Mouse (Mus musculus) heart, embryonic 16.5 days (tissue): ENCODE results near the gene Nxph1. TPM values are rescaled to one million over a fixed set of nuclear protein-coding genes. Genes with fewer than 3 reads are reported as not detected.

Experiments used
- ATAC-seq: fragments of 200-750 bp; cut with Nextera tagmentation; replicated peaks from 2 replicates; pipeline ENCODE4 v1.8.0; 2017; ENCODE audit warnings: moderate number of reproducible peaks; ENCODE audit not compliant: insufficient read depth, low FRiP score; ENCODE audit errors: extremely low read depth
- H3K27ac ChIP-seq: fragments of 300-500 bp; sonication (generic); 2 replicates; pipeline ENCODE4 v1.5.1; 2014; ENCODE audit warnings: mild to moderate bottlenecking, low read length, control low read depth, moderate library complexity
- H3K27me3 ChIP-seq: fragments of 300-500 bp; sonication (generic); 2 replicates; pipeline ENCODE4 v1.6.1; 2014; ENCODE audit warnings: low read length, mixed read lengths; ENCODE audit not compliant: control insufficient read depth, insufficient read depth
- H3K36me3 ChIP-seq: fragments of 300-500 bp; sonication (generic); 2 replicates; pipeline ENCODE4 v1.6.1; 2014; ENCODE audit not compliant: control insufficient read depth, insufficient read depth
- H3K4me1 ChIP-seq: fragments of 300-500 bp; sonication (generic); 2 replicates; pipeline ENCODE4 v1.6.1; 2014; ENCODE audit warnings: low read length, mixed read lengths; ENCODE audit not compliant: control insufficient read depth, insufficient read depth
- H3K4me2 ChIP-seq: fragments of 300-500 bp; sonication (generic); 2 replicates; pipeline ENCODE4 v1.6.1; 2014; ENCODE audit warnings: low read depth, mild to moderate bottlenecking, control low read depth, low read length
- H3K4me3 ChIP-seq: fragments of 300-500 bp; sonication (generic); 2 replicates; pipeline ENCODE4 v1.5.1; 2014; ENCODE audit warnings: mild to moderate bottlenecking, control low read depth, low read length
- H3K9ac ChIP-seq: fragments of 300-500 bp; sonication (generic); 2 replicates; pipeline ENCODE4 v1.6.1; 2014; ENCODE audit warnings: low read length, control low read depth
- H3K9me3 ChIP-seq: fragments of 300-500 bp; sonication (generic); replicated peaks from 2 replicates; pipeline ENCODE4 v1.6.1; 2016; ENCODE audit warnings: low read length; ENCODE audit not compliant: control insufficient read depth
- WGBS: fragments of 180-500 bp; shearing (Covaris S2); extraction: QIAGEN DNeasy Blood & Tissue Kit; methylation state at CpG from one replicate; pipeline ENCODE4 v1.1.7; 2014; 5-methylcytosine and 5-hydroxymethylcytosine counted together
- polyA plus RNA-seq: library from polyadenylated mRNA; unstranded; fragments of >200 nt; fragmentation: Nextera tagmentation; extraction: Ambion mirVana; gene quantifications from 2 replicates; pipeline ENCODE4 v1.2.1, GENCODE M21; 2015

Gene Nxph1
- polyA plus RNA-seq, 1 experiment from 2014 or later = 0.09 TPM

DNA sequence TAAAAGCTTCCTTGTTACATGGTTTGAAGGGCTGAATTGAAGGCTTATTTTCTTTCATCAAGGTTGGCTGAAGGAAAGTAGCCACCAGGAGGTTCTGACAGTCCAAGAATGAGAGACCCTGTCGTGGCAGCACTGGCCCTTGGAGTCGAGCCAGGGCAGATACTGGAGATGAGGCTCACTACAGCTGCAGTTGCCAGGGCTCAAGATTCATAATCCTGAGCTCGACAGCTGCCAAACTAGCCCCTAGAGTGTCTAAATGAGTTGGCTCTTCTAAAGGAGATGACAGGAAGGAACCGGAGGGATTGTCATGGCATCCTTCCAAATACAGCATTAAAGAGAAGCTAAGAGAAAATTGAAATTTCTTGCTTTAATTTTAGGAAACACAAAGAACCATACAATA lies 78.9 kb downstream of the Nxph1 start:
- Histone ChIP-seq H3K27ac (no peak overlapping the region), H3K4me2 (no peak overlapping the region), H3K4me1 (no peaks in the 10 kb centered on the region), H3K27me3 (no peaks in the 10 kb centered on the region), H3K36me3 (no peaks in the 10 kb centered on the region), H3K9ac (no peak overlapping the region), H3K4me3 (no peak overlapping the region), H3K9me3 (no peaks in the 10 kb centered on the region)
- 45% methylated on average over 4 of the region's 4 CpGs for WGBS
- ATAC-seq = no peak

DNA sequence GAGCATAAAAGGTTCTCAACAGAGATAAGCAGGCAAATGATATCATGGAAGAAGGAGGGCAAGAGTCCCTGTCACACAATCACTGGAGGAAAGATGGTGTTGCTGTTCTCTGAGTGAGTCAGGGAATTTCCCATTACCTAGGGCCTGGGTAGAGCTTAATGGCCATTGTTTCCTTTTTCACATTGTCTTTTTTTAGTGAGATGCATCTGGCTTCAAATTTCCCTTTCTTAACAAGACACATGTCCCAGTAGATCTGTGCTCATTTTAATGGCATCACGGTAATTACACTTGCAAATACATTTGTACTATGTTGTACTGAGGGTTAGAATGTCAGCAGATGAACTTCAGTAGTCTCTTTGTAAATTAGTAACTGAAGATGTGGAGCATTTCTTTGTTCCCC lies 80.3 kb downstream of the Nxph1 start:
- H3K9me3 ChIP-seq = no peaks in the 10 kb centered on the region
- H3K27ac ChIP-seq = no peak overlapping the region
- H3K36me3 ChIP-seq = no peaks in the 10 kb centered on the region
- H3K27me3 ChIP-seq = no peaks in the 10 kb centered on the region
- H3K4me2 ChIP-seq = no peak overlapping the region
- no peak for ATAC-seq
- no peak overlapping the region for H3K9ac ChIP-seq
- no peaks in the 10 kb centered on the region for H3K4me1 ChIP-seq
- 76% methylated on average over 1 of the region's 1 CpGs for WGBS
- H3K4me3 ChIP-seq = no peak overlapping the region

GRCm38 (mm10) chr6:9039286-9039685 lies 91.1 kb downstream of the Nxph1 start:
- no peak overlapping the region for H3K4me2 ChIP-seq
- no peak overlapping the region for H3K9ac ChIP-seq
- H3K27ac ChIP-seq = no peak overlapping the region
- ATAC-seq = no peak
- H3K27me3 ChIP-seq = no peaks in the 10 kb centered on the region
- no peak overlapping the region for H3K4me3 ChIP-seq
- H3K36me3 ChIP-seq = no peaks in the 10 kb centered on the region
- whole genome bisulfite sequencing = 94% methylated on average over 1 of the region's 1 CpGs
- no peaks in the 10 kb centered on the region for H3K9me3 ChIP-seq
- no peaks in the 10 kb centered on the region for H3K4me1 ChIP-seq

- no peak overlapping the region for H3K27ac ChIP-seq
- H3K9me3 ChIP-seq = no peaks in the 10 kb centered on the region
- 73% methylated on average over 3 of the region's 3 CpGs for WGBS
- no peaks in the 10 kb centered on the region for H3K27me3 ChIP-seq
- H3K9ac ChIP-seq = no peak overlapping the region
- H3K36me3 ChIP-seq = no peaks in the 10 kb centered on the region
- H3K4me1 ChIP-seq = no peaks in the 10 kb centered on the region
- no peak for ATAC-seq
- H3K4me3 ChIP-seq = no peak overlapping the region
- H3K4me2 ChIP-seq = no peak overlapping the region
Observed at GRCm38 (mm10) chr6:9040991-9041390, 92.8 kb downstream of the Nxph1 start.

- H3K9me3 ChIP-seq = no peaks in the 10 kb centered on the region
- no peak overlapping the region for H3K4me2 ChIP-seq
- H3K4me3 ChIP-seq = no peak overlapping the region
- H3K9ac ChIP-seq = no peak overlapping the region
- no peak overlapping the region for H3K27ac ChIP-seq
- no peaks in the 10 kb centered on the region for H3K36me3 ChIP-seq
- no peak for ATAC-seq
- no peaks in the 10 kb centered on the region for H3K27me3 ChIP-seq
- 15% methylated on average over 1 of the region's 1 CpGs for WGBS
- no peaks in the 10 kb centered on the region for H3K4me1 ChIP-seq
Observed at GRCm38 (mm10) chr6:9042391-9042790, 94.2 kb downstream of the Nxph1 start.

DNA sequence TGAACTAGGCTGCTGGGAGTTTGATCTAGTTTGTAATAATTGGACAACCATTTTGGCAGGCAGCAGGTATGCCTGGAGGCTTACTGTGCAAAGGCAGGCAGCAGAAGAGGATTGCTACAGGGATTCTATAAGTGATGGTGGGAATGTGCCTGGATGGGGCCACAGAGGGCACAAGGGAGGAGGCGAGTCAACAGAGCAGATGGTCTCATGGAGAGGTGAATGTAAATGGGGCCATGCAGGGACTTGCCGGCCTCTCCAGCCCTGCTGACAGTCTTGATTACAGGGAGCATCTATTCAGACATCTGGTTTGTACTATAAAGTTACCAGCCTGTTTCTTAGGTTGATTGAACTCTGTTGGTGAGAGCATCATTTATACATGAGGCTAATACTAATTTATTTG lies 98.6 kb downstream of the Nxph1 start:
- no peaks in the 10 kb centered on the region for H3K36me3 ChIP-seq
- no peaks in the 10 kb centered on the region for H3K27me3 ChIP-seq
- no peak for ATAC-seq
- 52% methylated on average over 2 of the region's 2 CpGs for WGBS
- H3K9ac ChIP-seq = no peak overlapping the region
- no peaks in the 10 kb centered on the region for H3K4me1 ChIP-seq
- no peak overlapping the region for H3K27ac ChIP-seq
- no peak overlapping the region for H3K4me3 ChIP-seq
- H3K9me3 ChIP-seq = no peaks in the 10 kb centered on the region
- H3K4me2 ChIP-seq = no peak overlapping the region

GRCm38 (mm10) chr6:9061261-9062105 lies 113.3 kb downstream of the Nxph1 start:
- ATAC-seq = no peak
- WGBS = 76% methylated on average over 4 of the region's 4 CpGs
- H3K27me3 ChIP-seq = no peaks in the 10 kb centered on the region

GRCm38 (mm10) chr6:9066435-9066834 lies 118.2 kb downstream of the Nxph1 start:
- Histone ChIP-seq H3K4me1 (no peaks in the 10 kb centered on the region), H3K9ac (no peak overlapping the region), H3K4me3 (no peak overlapping the region), H3K27me3 (no peaks in the 10 kb centered on the region), H3K4me2 (no peak overlapping the region), H3K9me3 (no peaks in the 10 kb centered on the region), H3K36me3 (no peaks in the 10 kb centered on the region), H3K27ac (no peak overlapping the region)
- 80% methylated on average over 3 of the region's 3 CpGs for WGBS
- ATAC-seq = no peak

More at GRCm38 (mm10) chr6:9061261-9062105, 113.3 kb downstream of the Nxph1 start:
- no peak overlapping the region for H3K4me2 ChIP-seq
- no peaks in the 10 kb centered on the region for H3K36me3 ChIP-seq
- H3K9me3 ChIP-seq = no peaks in the 10 kb centered on the region
- H3K9ac ChIP-seq = no peak overlapping the region
- no peak overlapping the region for H3K27ac ChIP-seq
- no peaks in the 10 kb centered on the region for H3K4me1 ChIP-seq
- H3K4me3 ChIP-seq = no peak overlapping the region

GRCm38 (mm10) chr6:9069913-9070312 lies 121.7 kb downstream of the Nxph1 start:
- WGBS = 58% methylated on average over 7 of the region's 7 CpGs
- ATAC-seq = no peak
- H3K4me3 ChIP-seq = no peak overlapping the region

More at GRCm38 (mm10) chr6:9069913-9070312, 121.7 kb downstream of the Nxph1 start:
- Histone ChIP-seq H3K27ac (no peak overlapping the region), H3K36me3 (no peaks in the 10 kb centered on the region), H3K4me1 (no peaks in the 10 kb centered on the region), H3K27me3 (no peaks in the 10 kb centered on the region), H3K4me2 (no peak overlapping the region), H3K9ac (no peak overlapping the region), H3K9me3 (no peaks in the 10 kb centered on the region)
